Mouse (Mus musculus) monocyte, adult 2 months (primary cell): ENCODE measurements around the gene Nnat.
A peak's percentile ranks its signal among the peaks of the same experiment; 100 is the strongest.

Experiments
- DNase-seq, 2 experiments: peaks; one replicate each; pipeline ENCODE4 v3.0.0; 2022; ENCODE audit warnings: low spot score in 2 of 2, low read depth in 1 of 2

The Nnat gene

DNA sequence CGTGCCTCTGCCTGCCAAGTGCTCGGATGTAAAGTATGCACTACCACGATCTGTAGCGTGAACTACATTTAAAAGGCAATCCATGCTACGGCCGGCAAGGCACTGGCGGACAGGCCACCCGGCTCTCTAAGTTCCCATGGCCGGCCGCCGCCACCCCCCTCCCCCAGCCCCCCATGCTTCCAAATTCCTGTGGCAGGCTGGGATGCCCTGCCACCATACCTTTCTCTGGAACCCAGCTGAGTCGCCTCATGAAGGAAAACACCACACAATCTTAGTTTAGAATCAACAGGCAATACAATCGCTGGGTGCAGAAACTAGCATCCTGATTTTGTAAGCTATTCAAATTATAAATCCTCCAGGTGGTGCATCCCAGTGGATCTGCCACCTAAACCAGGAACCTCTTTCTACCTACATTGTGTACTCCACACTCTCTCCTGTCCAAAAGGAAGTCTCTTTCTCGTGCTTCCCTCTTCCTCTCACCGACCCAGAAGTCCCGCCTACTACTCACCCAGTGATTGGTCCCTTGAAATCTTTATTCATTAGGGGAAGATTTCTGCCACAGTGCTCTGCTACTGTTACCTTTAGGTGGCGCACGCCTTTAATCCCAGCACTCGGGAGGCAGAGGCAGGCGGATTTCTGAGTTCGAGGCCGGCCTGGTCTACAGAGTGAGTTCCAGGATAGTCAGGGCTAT is 37.1 kb downstream of the Nnat start:
- no peak for DNase-seq

DNA sequence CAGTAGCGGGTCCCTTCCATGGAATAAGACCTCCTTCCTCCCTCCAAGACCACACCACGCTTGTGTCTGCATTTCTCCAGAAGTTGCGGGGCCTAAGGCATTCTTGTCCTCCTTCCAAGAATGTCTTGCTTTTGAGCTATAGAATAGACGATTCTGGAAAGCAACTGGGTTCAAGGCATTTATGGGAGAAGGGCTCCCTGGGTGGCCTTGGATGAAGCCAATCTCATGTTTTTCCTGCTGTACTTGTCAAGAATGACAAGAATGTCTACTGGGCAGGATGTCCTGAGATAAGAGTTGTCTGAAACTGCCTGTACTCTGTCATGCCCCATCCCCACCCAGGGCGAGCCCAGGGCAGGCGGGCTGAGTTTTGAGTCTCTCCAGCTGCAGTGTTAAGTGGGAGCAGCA is 41.6 kb downstream of the Nnat start:
- DNase-seq = no peak

DNA sequence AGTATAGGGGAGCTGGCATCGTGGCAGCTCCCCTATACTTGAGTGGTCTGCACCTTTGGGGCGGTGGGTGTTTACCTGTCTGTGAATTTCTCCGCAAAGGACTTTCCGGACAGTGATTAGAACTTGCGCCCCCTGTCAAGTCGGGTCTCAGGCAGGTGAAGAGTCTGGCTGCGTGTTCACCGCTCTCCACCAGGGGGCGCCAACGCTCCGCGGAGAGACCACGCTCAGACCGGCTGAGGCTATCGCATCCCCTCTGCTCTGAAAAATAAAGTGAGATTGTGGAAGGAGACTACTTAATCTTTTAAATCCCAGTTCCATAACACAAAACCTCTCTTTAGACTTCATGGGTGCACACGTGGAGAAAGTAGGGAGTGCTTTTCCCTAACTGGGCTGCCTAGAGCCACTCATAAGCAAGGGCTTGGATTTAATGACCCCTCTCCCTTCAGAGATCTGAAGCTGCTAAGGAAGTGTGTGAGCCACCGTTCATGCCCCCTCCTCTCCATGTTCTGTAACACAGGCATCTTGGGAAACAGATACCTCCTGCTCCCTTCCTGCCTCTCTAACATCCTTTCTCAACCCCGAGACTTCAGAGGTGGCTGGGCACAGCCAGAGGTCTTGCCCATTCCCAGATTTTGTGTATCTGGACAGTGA is 45.3 kb downstream of the Nnat start:
- peak; percentile 11 to 44 for DNase-seq

DNA sequence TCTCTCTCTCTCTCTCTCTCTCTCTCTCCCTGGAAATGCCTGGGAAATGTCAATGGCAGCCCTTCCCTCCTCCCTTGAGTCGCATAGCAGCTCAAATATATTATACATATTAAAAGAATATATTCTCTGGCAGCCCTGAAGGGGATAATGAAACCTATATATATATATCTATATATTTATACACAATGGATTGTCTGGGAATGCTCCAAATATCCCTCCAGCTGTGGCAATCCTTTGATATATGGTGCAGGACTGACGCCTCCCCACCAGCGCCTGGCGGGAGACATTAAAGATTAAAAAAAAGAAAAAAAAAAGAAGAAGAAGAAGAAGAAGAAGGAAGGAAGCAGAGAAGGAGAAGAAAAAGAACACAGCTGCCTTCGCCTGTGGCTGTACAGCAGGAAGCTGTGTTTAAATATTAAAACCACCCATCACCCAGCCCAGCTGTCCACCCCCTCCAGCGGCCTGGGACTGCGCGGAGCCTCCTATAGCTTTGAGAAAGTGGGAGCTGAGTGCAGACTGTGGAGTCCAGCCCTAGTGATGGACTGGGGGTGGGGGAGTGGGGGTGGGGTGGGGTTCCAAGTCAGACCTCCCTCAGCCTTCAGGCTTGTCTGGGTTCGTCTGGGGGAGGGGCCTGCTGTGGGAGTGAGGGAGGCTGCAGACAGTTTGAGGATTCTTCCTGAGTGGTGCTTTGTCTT is 47.8 kb downstream of the Nnat start:
- no peak for DNase-seq

DNA sequence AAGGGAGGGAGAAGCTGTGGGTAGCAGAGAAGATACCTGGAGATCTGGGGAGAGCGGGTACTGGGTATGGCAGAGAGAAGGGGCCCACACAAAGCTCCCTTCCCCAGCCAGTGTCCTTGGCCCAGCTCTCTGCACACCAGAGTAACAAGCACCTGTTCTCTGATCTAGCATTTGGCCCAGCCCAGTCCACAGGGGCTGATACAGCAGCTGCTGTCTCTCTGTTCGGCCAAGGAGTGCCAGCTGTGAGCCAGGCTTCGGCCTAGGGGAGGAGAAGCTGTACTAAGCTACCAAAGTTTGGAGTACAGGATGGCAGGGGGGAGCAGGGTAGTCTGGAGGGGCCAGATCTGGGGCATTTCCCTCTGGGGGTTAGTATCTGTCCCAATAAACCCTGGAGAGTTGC is 51.9 kb downstream of the Nnat start:
- no peak for DNase-seq
